Comparison of ENCODE assay signal across 8 mouse cellular contexts in the genomic region with DNA sequence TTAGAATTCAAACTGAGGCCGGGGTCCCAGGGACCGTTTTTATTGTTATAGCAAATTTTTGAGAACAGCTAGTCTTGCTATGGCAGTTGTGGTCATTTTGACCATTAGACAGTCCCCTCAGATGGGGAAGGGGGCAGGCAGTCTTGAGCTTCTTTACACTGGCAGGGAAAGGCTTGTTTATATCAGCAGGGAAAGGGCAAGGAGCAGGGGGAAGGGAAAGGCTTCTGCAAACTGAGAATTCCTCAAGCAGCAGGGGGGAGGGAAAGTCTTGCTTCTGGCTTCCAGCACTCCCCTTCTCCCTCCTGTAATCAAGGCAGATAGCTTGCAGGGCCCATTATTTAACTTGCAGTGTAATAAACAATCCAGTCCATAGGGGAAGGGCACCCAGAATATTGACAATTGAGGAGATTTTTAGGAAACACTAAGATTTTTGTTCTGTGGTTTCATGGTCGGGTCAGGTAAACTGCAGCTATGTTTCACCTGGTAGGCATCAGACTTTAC. TPM values are rescaled to one million over a fixed set of nuclear protein-coding genes. Genes with fewer than 3 reads are reported as not detected.
A peak's percentile ranks its signal among the peaks of the same experiment; 100 is the strongest.
DNase-seq lines count a peak whose midpoint lies in the region; ATAC-seq lines count a peak whose summit lies in the region.
"Not testable (repeated sequence)": the region's sequence is repeated elsewhere in the genome, so short reads cannot be mapped to it uniquely, and the experiment has no call there.

No protein-coding gene starts in this region.

- H3K9ac ChIP-seq in embryonic facial prominence, embryonic 12.5 days; hindbrain, embryonic 14.5 days; neural tube, embryonic 14.5 days (replicated peaks; ENCODE audit: low read depth, low read length): not testable (repeated sequence)
- H3K9ac ChIP-seq in liver, embryonic 13.5 days: peak overlapping the region; percentile 64; the same call in 1 of the 2 replicates

- H3K4me2 ChIP-seq in embryonic facial prominence, embryonic 12.5 days (replicated peaks): peak overlapping the region; percentile 42
- peak overlapping the region; percentile 52 for H3K4me2 ChIP-seq in hindbrain, embryonic 14.5 days (replicated peaks)
- peak overlapping the region; percentile 64 for H3K4me2 ChIP-seq in liver, embryonic 13.5 days
- H3K4me2 ChIP-seq in neural tube, embryonic 14.5 days (ENCODE audit: low read depth, low read length): peak overlapping the region; percentile 46; the same call in 1 of the 2 replicates

- H3K27ac ChIP-seq in embryonic facial prominence, embryonic 12.5 days; hindbrain, embryonic 14.5 days; liver, embryonic 13.5 days; neural tube, embryonic 14.5 days (ENCODE audit: low read depth, low read length): not testable (repeated sequence)

- H3K4me1 ChIP-seq in embryonic facial prominence, embryonic 12.5 days; hindbrain, embryonic 14.5 days (replicated peaks; ENCODE audit: control insufficient read depth, insufficient read depth, low read length); liver, embryonic 13.5 days (replicated peaks); neural tube, embryonic 14.5 days (ENCODE audit: control insufficient read depth, insufficient read depth, low read length): not testable (repeated sequence)

- H3K27me3 ChIP-seq in embryonic facial prominence, embryonic 12.5 days; hindbrain, embryonic 14.5 days (ENCODE audit: control insufficient read depth, insufficient read depth, low read length); liver, embryonic 13.5 days; neural tube, embryonic 14.5 days (ENCODE audit: control insufficient read depth, insufficient read depth, low read length): not testable (repeated sequence)

- ATAC-seq in embryonic facial prominence, embryonic 12.5 days (ENCODE audit: insufficient number of reproducible peaks, insufficient read depth, low FRiP score, low TSS enrichment); hindbrain, embryonic 14.5 days (ENCODE audit: low FRiP score); liver, embryonic 13.5 days (ENCODE audit: low read depth); neural tube, embryonic 14.5 days (ENCODE audit: low read depth): not testable (repeated sequence)

- peak; percentile 26 for DNase-seq in ES-CJ7 (ENCODE audit: low read depth, low spot score)
- DNase-seq in heart, adult 11 months: peak; percentile 86
- DNase-seq in hindbrain, embryonic 14.5 days (ENCODE audit: low spot score); liver, embryonic 13.5 days: not testable (repeated sequence)
- peak; percentile 4 for DNase-seq in kidney, postnatal 10 days
- peak; percentile 1 for DNase-seq in mesoderm, embryonic 11.5 days (ENCODE audit: low read depth, low spot score)

- 18% methylated on average over 3 of the region's 3 CpGs for WGBS in embryonic facial prominence, embryonic 12.5 days
- 26% methylated on average over 3 of the region's 3 CpGs for WGBS in hindbrain, embryonic 14.5 days
- 17% methylated on average over 3 of the region's 3 CpGs for WGBS in liver, embryonic 13.5 days (ENCODE audit: insufficient replicate concordance)
- 18% methylated on average over 3 of the region's 3 CpGs for WGBS in neural tube, embryonic 14.5 days

- H3K9me3 ChIP-seq in embryonic facial prominence, embryonic 12.5 days; hindbrain, embryonic 14.5 days (ENCODE audit: control insufficient read depth, low read length); liver, embryonic 13.5 days (replicated peaks); neural tube, embryonic 14.5 days (ENCODE audit: control insufficient read depth, low read length): not testable (repeated sequence)

- H3K36me3 ChIP-seq in embryonic facial prominence, embryonic 12.5 days; hindbrain, embryonic 14.5 days (replicated peaks; ENCODE audit: control insufficient read depth, insufficient read depth); liver, embryonic 13.5 days; neural tube, embryonic 14.5 days (ENCODE audit: control insufficient read depth, insufficient read depth, low read length): not testable (repeated sequence)

- peak overlapping the region; percentile 42; the same call in 1 of the 2 replicates for H3K4me3 ChIP-seq in embryonic facial prominence, embryonic 12.5 days
- peak overlapping the region; percentile 40 for H3K4me3 ChIP-seq in hindbrain, embryonic 14.5 days (replicated peaks; ENCODE audit: low read length)
- H3K4me3 ChIP-seq in liver, embryonic 13.5 days (replicated peaks): peak overlapping the region; percentile 61
- H3K4me3 ChIP-seq in neural tube, embryonic 14.5 days (ENCODE audit: low read depth, low read length): peak overlapping the region; percentile 36; the same call in 1 of the 2 replicates

RNA-seq across cellular contexts. Expression of a gene that starts 0.8 kb away (rescaled TPM):
- polyA plus RNA-seq in embryonic facial prominence, embryonic 12.5 days (2016; fragmentation: Nextera tagmentation; extraction: Ambion mirVana): 4.4 TPM in 2 replicates
- polyA plus RNA-seq in hindbrain, embryonic 14.5 days (2014; fragmentation: Nextera tagmentation; extraction: Ambion mirVana): 1.4 and 1.9 TPM in 2 replicates
- polyA plus RNA-seq in liver, embryonic 13.5 days (2015; fragmentation: Nextera tagmentation; extraction: Ambion mirVana): 1.1 and 1.7 TPM in 2 replicates
- 1.7 and 3.0 TPM in 2 replicates for polyA plus RNA-seq in neural tube, embryonic 14.5 days (2014; fragmentation: Nextera tagmentation; extraction: Ambion mirVana)

RNA-seq across cellular contexts. Expression of a gene that starts 49.4 kb away (rescaled TPM):
- 8.7 and 9.8 TPM in 2 replicates for polyA plus RNA-seq in embryonic facial prominence, embryonic 12.5 days (2016; fragmentation: Nextera tagmentation; extraction: Ambion mirVana)
- polyA plus RNA-seq in hindbrain, embryonic 14.5 days (2014; fragmentation: Nextera tagmentation; extraction: Ambion mirVana): 6.9 and 7.1 TPM in 2 replicates
- polyA plus RNA-seq in liver, embryonic 13.5 days (2015; fragmentation: Nextera tagmentation; extraction: Ambion mirVana): 2.1 and 2.6 TPM in 2 replicates
- 7.2 and 7.9 TPM in 2 replicates for polyA plus RNA-seq in neural tube, embryonic 14.5 days (2014; fragmentation: Nextera tagmentation; extraction: Ambion mirVana)

RNA-seq across cellular contexts. Expression of a gene that starts 50.8 kb away (rescaled TPM):
- 1.7 and 1.8 TPM in 2 replicates for polyA plus RNA-seq in embryonic facial prominence, embryonic 12.5 days (2016; fragmentation: Nextera tagmentation; extraction: Ambion mirVana)
- polyA plus RNA-seq in hindbrain, embryonic 14.5 days (2014; fragmentation: Nextera tagmentation; extraction: Ambion mirVana): 1.4 and 1.8 TPM in 2 replicates
- 0.22 and 0.28 TPM in 2 replicates for polyA plus RNA-seq in liver, embryonic 13.5 days (2015; fragmentation: Nextera tagmentation; extraction: Ambion mirVana)
- 1.8 and 3.1 TPM in 2 replicates for polyA plus RNA-seq in neural tube, embryonic 14.5 days (2014; fragmentation: Nextera tagmentation; extraction: Ambion mirVana)
